Mouse (Mus musculus): ENCODE results near the gene Slc26a3. TPM values are rescaled to one million over a fixed set of nuclear protein-coding genes. Genes with fewer than 3 reads are reported as not detected.

The Slc26a3 gene
- total and polyA plus RNA-seq, 3 experiments: 0.07 TPM; not detected in 2

DNA sequence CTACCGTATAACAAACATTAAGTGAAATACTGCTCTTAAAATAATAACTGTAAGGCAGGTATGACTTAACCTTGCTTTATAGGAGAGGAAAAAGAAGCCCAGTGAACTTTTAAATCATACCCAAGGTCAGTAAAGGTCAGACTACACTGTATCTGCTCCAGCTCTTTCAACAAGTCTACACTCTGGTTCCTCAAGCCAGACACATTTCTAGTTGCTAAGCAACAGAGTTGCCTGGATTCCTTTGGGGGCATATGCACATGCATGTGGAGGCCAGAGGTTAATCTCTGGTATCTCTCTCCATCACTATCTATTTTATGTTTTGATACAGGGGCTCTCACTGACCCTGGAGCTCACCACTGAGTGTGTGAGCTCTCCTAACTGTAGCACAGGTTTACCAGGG, 21.6 kb upstream of the Slc26a3 start:
- H3K4me3 ChIP-seq (ENCODE audit: control insufficient read depth in 1 of 2, insufficient read depth in 1 of 2, low read depth in 2 of 2, low read length in 2 of 2): no peak overlapping the region
- peaks cover 0 to 1% of the 10 kb centered on the region in 2 experiments; a peak in 1 of 4 replicates for H3K36me3 ChIP-seq (ENCODE audit: control insufficient read depth in 1 of 2, insufficient read depth in 2 of 2, low read length in 2 of 2)
- H3K27me3 ChIP-seq (ENCODE audit: control insufficient read depth in 1 of 2, insufficient read depth in 2 of 2, low read length in 2 of 2): no peaks in the 10 kb centered on the region
- H3K79me2 ChIP-seq (ENCODE audit: control insufficient read depth, insufficient read depth, low read length, poor library complexity): no peaks in the 10 kb centered on the region
- no peak overlapping the region for H3K9ac ChIP-seq (ENCODE audit: control insufficient read depth, low read depth, low read length, poor library complexity, severe bottlenecking)
- DNase-seq (ENCODE audit: low read depth, low spot score): no peak
- H3K27ac ChIP-seq (ENCODE audit: control insufficient read depth, low read depth, low read length): no peak overlapping the region
- no peaks in the 10 kb centered on the region for H3K9me3 ChIP-seq (replicated peaks; ENCODE audit: insufficient read depth, low read length)
- TF ChIP-seq MAX (IDR thresholded peaks at IDR 0.05; ENCODE audit: low read length): no peak
- TF ChIP-seq CHD2 (IDR thresholded peaks at IDR 0.05; ENCODE audit: low read length): no peak
- TF ChIP-seq TCF12 (IDR thresholded peaks at IDR 0.05; ENCODE audit: low read depth, low read length): no peak
- no peak for TF ChIP-seq RAD21 (IDR thresholded peaks at IDR 0.05; ENCODE audit: low read depth, low read length)
- TF ChIP-seq USF1 (IDR thresholded peaks at IDR 0.05; ENCODE audit: low read depth, low read length): no peak
- no peak for TF ChIP-seq UBTF (IDR thresholded peaks at IDR 0.05; ENCODE audit: borderline replicate concordance, insufficient read depth, low read depth, low read length)
- TF ChIP-seq SIN3A (IDR thresholded peaks at IDR 0.05; ENCODE audit: low read length): no peak
- no peak for TF ChIP-seq MAFK (IDR thresholded peaks at IDR 0.05; ENCODE audit: borderline replicate concordance, low read depth, low read length)
- no peak for TF ChIP-seq TBP (IDR thresholded peaks at IDR 0.05; ENCODE audit: low read depth, low read length)
- no peak for TF ChIP-seq ZNF384 (IDR thresholded peaks at IDR 0.05; ENCODE audit: low read depth, low read length)
- TF ChIP-seq ZKSCAN1 (IDR thresholded peaks at IDR 0.05; ENCODE audit: low read depth, low read length): no peak
- no peaks in the 10 kb centered on the region for H3K4me1 ChIP-seq (ENCODE audit: control insufficient read depth in 1 of 2, insufficient read depth in 2 of 2, low read length in 2 of 2)

DNA sequence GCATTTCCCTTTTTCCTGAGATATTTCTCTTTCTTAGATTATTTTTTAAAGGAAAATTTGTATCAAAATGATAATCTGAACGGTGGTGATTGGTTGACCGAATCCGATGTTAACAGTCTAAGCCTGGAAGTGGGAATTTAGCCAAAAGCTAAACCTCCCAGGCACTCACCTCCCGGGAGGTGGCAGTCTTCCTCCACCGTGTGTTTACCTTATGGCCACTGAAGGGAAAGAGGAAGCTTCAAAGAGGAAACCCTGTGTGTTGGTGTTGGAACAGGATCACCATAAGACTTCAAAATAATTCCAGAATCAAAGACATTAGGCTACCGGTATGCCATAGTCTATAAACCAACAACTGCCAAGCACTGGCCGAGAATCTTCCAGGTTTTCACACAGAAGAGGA, 21.0 kb upstream of the Slc26a3 start:
- H3K79me2 ChIP-seq (ENCODE audit: control insufficient read depth, insufficient read depth, low read length, poor library complexity): no peaks in the 10 kb centered on the region

DNA sequence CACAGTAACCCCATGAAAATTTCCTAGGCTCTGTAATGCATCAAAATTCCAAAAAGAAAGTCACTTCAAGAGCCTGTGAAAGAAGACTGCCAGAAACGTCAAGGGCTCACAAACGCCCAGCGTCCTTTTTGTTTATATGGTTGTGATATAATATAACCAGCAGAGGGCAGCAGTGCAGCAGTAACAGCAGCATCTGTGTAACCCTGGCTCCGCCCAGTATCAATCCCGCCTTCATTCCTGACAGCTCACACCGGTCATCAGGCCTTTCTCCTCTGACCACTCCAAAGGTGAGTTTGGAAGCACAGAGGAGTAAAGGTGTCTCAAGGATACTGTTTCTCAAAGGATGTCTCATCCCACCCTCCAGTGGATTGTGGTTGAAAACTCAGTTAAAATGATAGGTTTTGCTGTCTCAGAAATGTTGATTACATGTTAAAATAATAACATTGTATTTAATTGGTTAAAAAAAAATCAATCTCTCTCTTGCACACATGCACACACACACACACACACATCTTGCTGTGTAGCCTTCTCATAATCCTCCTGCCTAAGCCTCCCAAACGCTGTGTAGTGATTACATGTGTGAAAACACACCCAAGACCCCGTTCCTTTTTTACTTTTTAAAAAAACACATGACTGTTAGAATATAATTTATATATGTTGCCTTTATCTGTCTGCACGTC, 15.9 kb upstream of the Slc26a3 start:
- TF ChIP-seq RAD21 (IDR thresholded peaks at IDR 0.05; ENCODE audit: low read depth, low read length) (peak; percentile 83), CHD1 (IDR thresholded peaks at IDR 0.05; ENCODE audit: low read depth, low read length) (no peak), CTCF (IDR thresholded peaks at IDR 0.05 in 2 of 3, conservative IDR thresholded peaks at IDR 0.05 in 1 of 3; ENCODE audit: control insufficient read depth in 1 of 3, insufficient read depth in 1 of 3, low read depth in 2 of 3, low read length in 3 of 3, poor library complexity in 1 of 3, severe bottlenecking in 1 of 3) (peak; percentile 74 to 86 (median 75)), ETS1 (IDR thresholded peaks at IDR 0.05; ENCODE audit: low read depth, low read length) (no peak), SMC3 (IDR thresholded peaks at IDR 0.05; ENCODE audit: low read depth, low read length) (peak; percentile 59), POLR2AphosphoS5 (IDR thresholded peaks at IDR 0.05; ENCODE audit: borderline replicate concordance, low read depth, low read length) (no peak), MXI1 (IDR thresholded peaks at IDR 0.05; ENCODE audit: low read depth, low read length) (no peak), MYC (IDR thresholded peaks at IDR 0.05; ENCODE audit: low read depth, low read length) (no peak), MAZ (IDR thresholded peaks at IDR 0.05; ENCODE audit: low read depth, low read length) (no peak), ZC3H11A (IDR thresholded peaks at IDR 0.05; ENCODE audit: low read depth, low read length) (peak; percentile 20; the same call in 1 of the 2 replicates), POLR2A (IDR thresholded peaks at IDR 0.05; ENCODE audit: control insufficient read depth in 1 of 2, insufficient read depth in 1 of 2, low read depth in 1 of 2, low read length in 2 of 2, poor library complexity in 1 of 2) (no peak)
- H3K4me3 ChIP-seq (ENCODE audit: control insufficient read depth in 1 of 2, insufficient read depth in 1 of 2, low read depth in 2 of 2, low read length in 2 of 2): peak overlapping the region; percentile 0 to 39; a peak in 3 of 4 replicates
- 0 out of 4 replicates have a peak, but pooled peaks cover 0 to 2% of the 10 kb centered on the region in 2 experiments for H3K4me1 ChIP-seq (ENCODE audit: control insufficient read depth in 1 of 2, insufficient read depth in 2 of 2, low read length in 2 of 2)
- H3K27ac ChIP-seq (ENCODE audit: control insufficient read depth, low read depth, low read length): no peak overlapping the region
- H3K9me3 ChIP-seq (replicated peaks; ENCODE audit: insufficient read depth, low read length): no peaks in the 10 kb centered on the region
- no peaks in the 10 kb centered on the region for H3K79me2 ChIP-seq (ENCODE audit: control insufficient read depth, insufficient read depth, low read length, poor library complexity)
- H3K27me3 ChIP-seq (ENCODE audit: control insufficient read depth in 1 of 2, insufficient read depth in 2 of 2, low read length in 2 of 2): no peaks in the 10 kb centered on the region; a peak in 1 of 4 replicates
- DNase-seq (ENCODE audit: low read depth, low spot score): peak; percentile 83
- H3K36me3 ChIP-seq (ENCODE audit: control insufficient read depth in 1 of 2, insufficient read depth in 2 of 2, low read length in 2 of 2): peaks cover 0 to 7% of the 10 kb centered on the region in 2 experiments; a peak in 2 of 4 replicates
- H3K9ac ChIP-seq (ENCODE audit: control insufficient read depth, low read depth, low read length, poor library complexity, severe bottlenecking): peak overlapping the region; percentile 46

More for the DNA sequence above, 21.0 kb upstream of the Slc26a3 start:
- H3K27me3 ChIP-seq (ENCODE audit: control insufficient read depth in 1 of 2, insufficient read depth in 2 of 2, low read length in 2 of 2): no peaks in the 10 kb centered on the region
- no peak overlapping the region for H3K4me3 ChIP-seq (ENCODE audit: control insufficient read depth in 1 of 2, insufficient read depth in 1 of 2, low read depth in 2 of 2, low read length in 2 of 2)
- peaks cover 0 to 5% of the 10 kb centered on the region in 2 experiments; a peak in 2 of 4 replicates for H3K36me3 ChIP-seq (ENCODE audit: control insufficient read depth in 1 of 2, insufficient read depth in 2 of 2, low read length in 2 of 2)
- DNase-seq (ENCODE audit: low read depth, low spot score): no peak
- no peak overlapping the region for H3K27ac ChIP-seq (ENCODE audit: control insufficient read depth, low read depth, low read length)
- H3K9me3 ChIP-seq (replicated peaks; ENCODE audit: insufficient read depth, low read length): no peaks in the 10 kb centered on the region
- 0 out of 4 replicates have a peak, but pooled peaks cover 0 to under 1% of the 10 kb centered on the region in 2 experiments for H3K4me1 ChIP-seq (ENCODE audit: control insufficient read depth in 1 of 2, insufficient read depth in 2 of 2, low read length in 2 of 2)
- H3K9ac ChIP-seq (ENCODE audit: control insufficient read depth, low read depth, low read length, poor library complexity, severe bottlenecking): no peak overlapping the region
- TF ChIP-seq TBP (IDR thresholded peaks at IDR 0.05; ENCODE audit: low read depth, low read length) (no peak), USF2 (IDR thresholded peaks at IDR 0.05; ENCODE audit: borderline replicate concordance in 1 of 2, insufficient read depth in 1 of 2, low read depth in 1 of 2, low read length in 2 of 2) (no peak), ZNF384 (IDR thresholded peaks at IDR 0.05; ENCODE audit: low read depth, low read length) (no peak)
